Mouse (Mus musculus) limb, embryonic 14.5 days (tissue): ENCODE measurements at regions not wholly inside any gene's neighbourhood (a gene's known extent, or its start where the extent isn't known, plus 50 kb on each side); places are given as distances from the start of the nearest gene placed in this dataset.

Source experiments
- ATAC-seq: fragments of 200-750 bp; cut with Nextera tagmentation; 2 replicates; pipeline ENCODE4 v1.8.0; 2017; ENCODE audit warnings: low read depth, moderate number of reproducible peaks, moderate TSS enrichment; ENCODE audit not compliant: low FRiP score
- DNase-seq: peaks from one replicate; pipeline ENCODE4 v3.0.0-alpha.2; 2015; ENCODE audit warnings: low spot score
- H3K27ac ChIP-seq: fragments of 300-500 bp; sonication (generic); replicated peaks from 2 replicates; pipeline ENCODE4 v1.5.1; 2014; ENCODE audit warnings: low read depth, mild to moderate bottlenecking, low read length, moderate library complexity, mixed read lengths
- H3K27me3 ChIP-seq: fragments of 300-500 bp; sonication (generic); 2 replicates; pipeline ENCODE4 v1.6.1; 2014; ENCODE audit warnings: low read length, mixed read lengths; ENCODE audit not compliant: control insufficient read depth, insufficient read depth
- H3K36me3 ChIP-seq: fragments of 300-500 bp; sonication (generic); 2 replicates; pipeline ENCODE4 v1.6.1; 2014; ENCODE audit warnings: mild to moderate bottlenecking, low read length, moderate library complexity, mixed read lengths; ENCODE audit not compliant: control insufficient read depth, insufficient read depth
- H3K4me1 ChIP-seq: fragments of 300-500 bp; sonication (generic); 2 replicates; pipeline ENCODE4 v1.6.1; 2014; ENCODE audit warnings: antibody characterized with exemption, low read length, mixed read lengths; ENCODE audit not compliant: control insufficient read depth, insufficient read depth
- H3K4me2 ChIP-seq: fragments of 300-500 bp; sonication (generic); replicated peaks from 2 replicates; pipeline ENCODE4 v1.6.1; 2014; ENCODE audit warnings: low read depth, mild to moderate bottlenecking, low read length, moderate library complexity; ENCODE audit not compliant: severe bottlenecking
- H3K4me3 ChIP-seq: fragments of 300-500 bp; sonication (generic); replicated peaks from 2 replicates; pipeline ENCODE4 v1.5.1; 2014; ENCODE audit warnings: low read length
- H3K9ac ChIP-seq: fragments of 300-500 bp; sonication (generic); 2 replicates; pipeline ENCODE4 v1.6.1; 2014; ENCODE audit warnings: mild to moderate bottlenecking, low read depth, low read length, moderate library complexity; ENCODE audit not compliant: severe bottlenecking
- H3K9me3 ChIP-seq: fragments of 300-500 bp; sonication (generic); 2 replicates; pipeline ENCODE4 v1.6.1; 2016; ENCODE audit warnings: low read length; ENCODE audit not compliant: control insufficient read depth
- POLR2A ChIP-seq: fragments of 200-500 bp; IDR thresholded peaks from 2 replicates; pipeline ENCODE4 v1.8.0; 2012; ENCODE audit warnings: inconsistent platforms, mild to moderate bottlenecking, moderate library complexity, borderline replicate concordance; ENCODE audit not compliant: insufficient read depth, insufficient read length; ENCODE audit errors: extremely low read depth
- WGBS: fragments of 180-500 bp; shearing (Covaris S2); extraction: QIAGEN DNeasy Blood & Tissue Kit; methylation state at CpG from one replicate; pipeline ENCODE4 v1.1.7; 2014; 5-methylcytosine and 5-hydroxymethylcytosine counted together

DNA sequence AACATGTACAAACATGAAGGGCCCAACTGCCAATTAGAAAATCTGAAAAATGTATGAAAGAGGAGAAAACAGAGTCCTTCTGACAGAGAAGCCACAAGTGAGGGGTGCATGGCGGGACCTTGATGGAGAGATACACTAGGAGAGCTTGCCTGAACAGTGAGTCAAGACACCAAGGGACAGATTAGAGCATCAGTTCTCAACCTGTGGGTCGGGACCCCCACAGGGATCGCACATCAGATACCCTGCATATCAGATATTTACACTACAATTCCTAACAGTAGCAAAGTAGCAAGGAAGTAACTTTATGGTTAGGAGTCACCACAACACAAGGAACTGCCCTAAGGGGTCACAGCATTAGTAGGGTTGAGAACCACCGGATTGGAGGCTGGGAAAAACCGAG is 58.9 kb upstream of the Arid1b start:
- 84% methylated on average over 5 of the region's 5 CpGs for WGBS
- no peak overlapping the region for H3K4me3 ChIP-seq
- H3K4me1 ChIP-seq = no peaks in the 10 kb centered on the region
- no peak for TF ChIP-seq POLR2A
- no peaks in the 10 kb centered on the region for H3K27me3 ChIP-seq
- no peak overlapping the region for H3K9ac ChIP-seq
- H3K27ac ChIP-seq = no peak overlapping the region
- DNase-seq (no peak), ATAC-seq (no peak)
- H3K9me3 ChIP-seq = no peaks in the 10 kb centered on the region
- H3K4me2 ChIP-seq = no peak overlapping the region
- H3K36me3 ChIP-seq = no peaks in the 10 kb centered on the region

DNA sequence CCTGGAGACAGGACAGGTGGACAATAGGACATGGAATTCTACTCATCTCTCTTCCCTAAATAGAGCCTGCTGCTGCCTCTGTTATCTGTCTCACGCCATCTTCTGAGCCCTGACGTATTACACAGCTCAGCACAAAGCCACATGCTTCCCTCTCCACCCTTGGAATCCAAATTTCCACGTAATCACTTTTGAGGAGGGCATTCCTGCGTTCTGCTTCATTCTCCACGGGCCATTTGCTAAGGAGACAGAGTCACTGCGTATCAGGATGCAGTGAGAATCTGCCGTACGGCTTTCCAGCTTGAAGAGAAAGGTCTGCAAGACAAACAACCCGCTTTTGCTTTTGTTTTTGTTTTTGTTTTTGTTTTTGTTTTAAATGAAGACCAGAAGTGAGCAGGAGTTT is 53.5 kb upstream of the Arid1b start:
- no peak for ATAC-seq
- no peak overlapping the region for H3K4me2 ChIP-seq

DNA sequence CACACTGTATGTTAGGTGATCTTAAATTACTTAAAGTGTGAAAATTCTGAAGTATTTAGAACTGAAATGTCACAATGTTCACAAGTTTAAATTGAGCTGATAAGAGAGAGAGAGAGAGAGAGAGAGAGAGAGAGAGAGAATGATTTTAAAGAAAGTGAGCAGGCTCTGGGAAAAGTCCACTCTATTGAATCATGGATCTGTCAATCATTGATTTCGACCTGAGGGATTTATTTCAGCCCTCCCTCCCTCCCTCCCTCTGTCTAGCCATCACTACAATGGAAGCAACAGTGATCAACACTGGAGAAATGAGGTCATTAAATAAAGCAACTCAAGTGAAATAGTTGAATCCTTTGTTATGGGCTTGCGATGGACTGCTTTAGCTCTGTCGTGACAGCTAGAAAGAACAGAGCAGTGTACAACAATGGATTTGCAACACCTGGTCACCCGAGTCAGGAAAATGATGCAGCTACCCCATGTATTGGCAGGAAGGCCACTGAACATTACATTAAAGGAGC is 52.8 kb upstream of the Arid1b start:
- Histone ChIP-seq H3K27ac (no peak overlapping the region), H3K4me2 (no peak overlapping the region), H3K9me3 (no peaks in the 10 kb centered on the region), H3K9ac (no peak overlapping the region), H3K4me3 (no peak overlapping the region), H3K27me3 (no peaks in the 10 kb centered on the region), H3K4me1 (peaks cover 11% of the 10 kb centered on the region), H3K36me3 (no peaks in the 10 kb centered on the region)
- DNase-seq (no peak), ATAC-seq (no peak)
- no peak for TF ChIP-seq POLR2A
- 69% methylated on average over 4 of the region's 4 CpGs for WGBS

More for the DNA sequence above, 53.5 kb upstream of the Arid1b start:
- H3K9me3 ChIP-seq = no peaks in the 10 kb centered on the region
- H3K4me3 ChIP-seq = no peak overlapping the region
- H3K9ac ChIP-seq = no peak overlapping the region
- peaks cover 5% of the 10 kb centered on the region for H3K4me1 ChIP-seq
- no peak for DNase-seq
- no peak overlapping the region for H3K27ac ChIP-seq
- no peaks in the 10 kb centered on the region for H3K36me3 ChIP-seq
- no peaks in the 10 kb centered on the region for H3K27me3 ChIP-seq
- WGBS = 67% methylated on average over 9 of the region's 9 CpGs
- no peak for TF ChIP-seq POLR2A

DNA sequence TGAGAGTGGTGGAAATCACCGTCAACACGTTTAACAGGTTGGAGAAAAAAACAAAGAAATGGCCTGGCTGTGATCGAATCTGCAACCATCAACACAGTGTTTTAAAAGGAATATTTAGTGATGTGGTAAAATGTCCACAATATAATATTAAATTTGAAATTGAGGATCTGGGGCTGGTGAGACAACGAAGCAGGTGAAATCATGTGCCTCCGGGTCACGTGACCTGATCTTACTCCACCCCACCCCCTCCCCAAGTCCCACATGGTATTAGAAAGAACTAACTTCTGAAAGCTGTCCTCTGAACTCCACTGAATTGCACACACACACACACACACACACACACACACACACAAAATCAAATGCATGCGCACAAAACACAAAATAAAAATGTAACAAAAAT is 51.3 kb upstream of the Arid1b start:
- H3K9me3 ChIP-seq = no peaks in the 10 kb centered on the region
- H3K4me1 ChIP-seq = peaks cover 21% of the 10 kb centered on the region
- H3K36me3 ChIP-seq = no peaks in the 10 kb centered on the region
- no peak overlapping the region for H3K4me2 ChIP-seq
- 88% methylated on average over 7 of the region's 7 CpGs for WGBS
- no peak overlapping the region for H3K9ac ChIP-seq
- H3K27me3 ChIP-seq = no peaks in the 10 kb centered on the region
- TF ChIP-seq POLR2A = no peak
- ATAC-seq = no peak
- DNase-seq = no peak
- H3K27ac ChIP-seq = no peak overlapping the region
- no peak overlapping the region for H3K4me3 ChIP-seq
